Mouse (Mus musculus): ENCODE data around the gene Msantd2.

The Msantd2 gene

DNA sequence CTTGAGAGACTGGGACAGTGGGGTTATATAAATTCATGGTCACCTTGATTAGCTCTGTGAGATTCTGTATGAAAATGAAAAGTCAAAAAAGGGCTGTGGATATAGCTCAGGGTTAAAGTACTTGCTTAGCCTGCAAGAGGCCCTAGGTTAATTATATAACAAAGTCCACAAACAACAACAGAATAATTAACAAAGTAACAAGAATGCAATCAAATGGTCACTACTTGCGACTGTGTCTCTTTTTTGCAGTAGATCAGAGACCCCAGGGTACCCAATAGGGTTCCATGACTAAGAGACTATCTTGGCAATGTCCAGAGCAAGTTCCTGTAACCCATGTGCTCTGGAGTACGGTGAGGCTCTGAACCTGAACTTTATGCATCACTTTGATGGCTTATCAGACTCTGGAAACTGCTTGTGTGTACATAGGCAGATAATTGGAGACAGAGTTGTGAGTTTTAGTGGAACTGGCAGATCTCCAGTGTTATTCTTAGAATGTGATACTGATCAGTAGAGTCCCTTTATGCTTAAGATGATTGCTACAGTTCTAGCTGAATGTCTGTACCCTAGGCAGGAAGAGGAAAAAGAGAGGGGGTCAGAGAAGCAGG lies 80.2 kb downstream of the Msantd2 start:
- DNase-seq (ENCODE audit: low spot score in 2 of 2) = no peak

GRCm38 (mm10) chr9:37572204-37572876 lies 83.2 kb downstream of the Msantd2 start:
- no peak for DNase-seq (ENCODE audit: low spot score in 2 of 2)

Data from frontal cortex, postnatal 25 days (tissue).